Mouse (Mus musculus) adrenal gland (tissue): Measurements from ENCODE around the gene Sept9.

Experiments used
- intact Hi-C: fragments of 180-260 bp; cut with DNase I; formaldehyde crosslinking; loops from one replicate; pipeline ENCODE4 v1.15.1; 2025

The Sept9 gene

DNA sequence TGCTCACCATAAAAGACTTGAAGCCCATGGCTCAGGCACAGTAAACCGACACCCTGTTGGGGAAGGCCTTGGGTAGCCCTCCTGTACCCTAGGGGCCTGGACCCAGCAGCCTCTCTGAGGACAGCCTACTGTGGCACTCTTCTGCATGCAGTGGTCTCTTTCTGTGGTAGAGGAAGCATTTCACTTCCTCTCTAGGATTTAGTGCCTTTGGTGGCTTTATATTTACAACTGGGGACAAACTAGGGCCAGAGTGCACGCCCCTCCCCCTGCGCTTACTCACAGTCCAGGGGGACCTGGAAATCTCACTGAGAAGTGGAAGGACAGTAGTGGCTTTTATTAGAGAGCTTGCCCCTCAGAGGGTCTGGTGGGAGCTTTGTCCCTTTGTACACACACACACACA, 197.5 kb downstream of the Sept9 start:
- intact Hi-C loops, result no loop called here

DNA sequence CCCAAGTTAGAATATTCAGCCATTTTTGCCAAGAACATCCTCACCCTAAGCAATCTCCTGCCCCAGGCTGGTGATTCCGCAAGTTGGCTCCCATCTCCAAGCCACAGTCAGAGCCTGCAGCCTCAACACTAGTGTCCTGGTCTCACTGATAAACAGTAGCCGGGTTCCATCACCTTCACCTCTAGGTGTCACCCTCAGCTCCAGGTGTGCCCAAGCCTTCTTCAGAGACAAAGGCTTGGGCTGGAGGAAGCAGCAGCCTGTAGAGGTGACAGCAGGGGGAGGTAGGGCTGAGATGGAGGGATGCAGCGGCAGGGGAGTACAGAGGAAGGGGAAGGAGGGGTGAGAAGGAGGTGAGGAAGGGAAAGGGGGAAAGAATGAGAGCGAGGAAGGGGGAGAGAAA, 198.3 kb downstream of the Sept9 start:
- intact Hi-C loops, result no loop called here

DNA sequence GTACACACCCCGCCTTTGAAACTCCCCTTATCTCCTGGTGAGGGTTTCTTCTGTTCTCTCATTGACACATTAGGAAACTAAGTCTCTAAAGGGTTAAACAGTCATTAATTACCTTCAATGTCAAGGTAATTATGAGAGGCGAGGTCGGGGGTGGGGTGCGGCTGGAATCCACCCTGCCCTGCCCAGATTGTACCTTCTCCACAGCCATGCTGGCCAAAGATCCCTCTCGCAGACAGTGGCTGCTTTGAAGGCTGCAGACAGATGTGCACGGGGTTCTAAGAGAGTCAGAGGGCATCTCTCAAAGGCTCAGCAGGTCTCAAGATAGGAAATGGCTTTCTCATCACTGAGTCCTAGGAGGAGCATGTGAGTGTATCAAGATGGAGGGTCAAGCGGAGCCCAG, 198.7 kb downstream of the Sept9 start:
- intact Hi-C loops, result no loop called here

DNA sequence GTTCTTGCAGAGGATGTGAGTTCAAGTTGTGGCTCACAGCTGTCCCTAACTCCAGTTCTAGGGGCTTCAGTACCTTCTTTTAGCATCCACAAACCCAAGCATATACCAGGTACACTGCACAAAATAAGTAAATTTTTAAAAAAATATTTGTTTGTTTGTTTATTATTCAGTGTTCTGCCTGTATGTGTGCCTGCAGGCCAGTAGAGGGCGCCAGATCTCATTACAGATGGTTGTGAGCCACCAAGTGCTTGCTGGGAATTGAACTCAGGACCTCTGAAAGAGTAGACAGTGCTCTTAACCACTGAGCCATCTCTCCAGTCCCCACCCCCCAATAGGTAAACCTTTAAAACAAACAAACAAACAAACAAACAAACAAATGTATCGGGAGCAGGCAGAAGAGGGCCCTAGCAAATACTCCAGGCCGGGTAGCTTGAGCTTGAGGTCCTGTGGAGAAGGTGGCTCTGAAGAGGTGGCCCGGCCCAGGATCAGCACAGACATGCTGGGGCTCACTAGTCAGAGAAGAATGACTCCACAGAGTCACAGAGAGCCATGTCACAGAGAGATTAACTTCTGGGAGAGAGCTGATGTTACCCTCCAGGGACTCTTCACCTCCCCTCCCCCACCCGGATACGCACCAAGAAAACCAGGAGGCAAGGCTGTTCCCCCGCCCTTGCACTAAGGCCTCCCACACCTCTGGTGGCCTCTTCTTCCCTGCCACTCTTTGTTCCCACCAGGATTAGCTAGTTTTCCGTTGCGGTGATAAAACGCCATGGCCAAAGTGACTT, 202.3 kb downstream of the Sept9 start:
- intact Hi-C loops, result no loop called here

DNA sequence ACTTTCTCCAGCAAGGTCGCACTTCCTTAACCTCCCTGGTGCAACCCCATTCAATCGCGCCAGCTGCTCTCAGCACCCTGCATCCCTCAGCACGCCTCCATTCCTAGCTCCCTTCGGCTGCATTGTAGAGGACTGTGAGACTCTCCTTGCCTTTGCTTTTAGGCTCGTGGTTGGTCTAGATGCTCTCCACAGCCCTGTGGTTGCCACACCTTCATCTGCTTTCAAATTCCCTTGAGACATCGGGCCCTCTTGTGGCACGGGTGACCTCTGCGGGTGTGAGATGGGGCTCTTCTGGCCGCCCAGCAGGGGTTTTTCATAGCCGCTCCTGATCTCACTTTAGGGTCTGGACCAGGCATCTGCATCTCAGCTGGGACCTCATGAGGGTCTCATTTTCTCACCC, 203.1 kb downstream of the Sept9 start:
- intact Hi-C loops, result no loop called here

DNA sequence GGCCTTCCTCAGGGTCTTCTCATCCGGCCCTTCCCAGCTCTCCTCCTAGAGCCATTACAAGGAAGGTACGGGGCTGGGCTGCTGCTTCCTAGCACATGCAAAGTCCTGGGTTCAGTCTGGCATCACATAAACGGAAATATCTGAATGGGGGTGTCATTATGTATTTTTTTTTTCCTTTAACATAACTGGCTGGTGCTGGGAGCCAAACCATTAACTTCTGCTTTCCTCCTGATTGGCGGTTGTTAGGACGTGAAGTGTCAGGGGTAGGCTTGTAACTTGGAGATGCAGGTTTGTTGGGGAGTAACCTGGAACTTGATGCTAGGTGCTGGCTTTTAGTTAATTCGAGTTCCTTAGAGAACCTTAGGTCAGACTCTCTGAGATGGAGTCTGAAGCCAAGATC, 203.6 kb downstream of the Sept9 start:
- intact Hi-C loops, result no loop called here

DNA sequence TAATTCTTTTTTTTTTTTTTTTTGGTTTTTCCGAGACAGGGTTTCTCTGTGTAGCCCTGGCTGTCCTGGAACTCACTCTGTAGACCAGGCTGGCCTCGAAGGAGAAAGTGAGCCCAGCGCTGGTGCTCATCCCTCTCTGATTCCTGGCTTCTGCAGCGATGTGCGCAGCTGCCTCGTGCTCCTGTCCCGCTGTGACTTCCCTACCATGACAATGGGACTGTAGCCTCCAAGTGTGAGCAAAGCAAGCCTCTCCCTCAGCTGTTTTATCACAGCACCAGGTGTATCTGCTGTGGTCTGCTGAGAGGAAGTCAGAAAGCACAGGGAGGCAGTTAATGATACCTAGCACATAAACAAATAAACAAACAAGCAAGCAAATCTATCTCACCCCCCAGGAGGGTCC, 204.3 kb downstream of the Sept9 start:
- intact Hi-C loops, result no loop called here

DNA sequence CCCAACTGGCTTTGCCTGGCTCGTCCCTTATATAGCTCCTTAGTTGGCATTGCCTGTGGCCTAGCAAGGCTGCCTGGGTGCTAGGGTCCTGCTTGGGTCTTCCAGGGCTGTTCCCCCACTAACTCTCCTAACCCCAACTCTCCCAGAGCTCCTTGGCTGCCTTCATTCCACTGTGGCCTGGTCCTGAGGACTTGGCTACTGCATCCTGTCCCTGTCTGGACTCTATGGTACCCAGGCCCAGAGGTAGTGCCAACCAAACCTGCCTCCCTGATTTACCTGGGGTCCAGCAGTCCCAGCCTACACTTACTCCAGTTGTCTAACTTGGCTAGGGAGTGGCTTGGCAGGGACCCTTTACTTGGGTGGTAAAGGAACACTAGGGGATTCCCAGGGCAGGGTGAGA, 207.2 kb downstream of the Sept9 start:
- intact Hi-C loops, result no loop called here

DNA sequence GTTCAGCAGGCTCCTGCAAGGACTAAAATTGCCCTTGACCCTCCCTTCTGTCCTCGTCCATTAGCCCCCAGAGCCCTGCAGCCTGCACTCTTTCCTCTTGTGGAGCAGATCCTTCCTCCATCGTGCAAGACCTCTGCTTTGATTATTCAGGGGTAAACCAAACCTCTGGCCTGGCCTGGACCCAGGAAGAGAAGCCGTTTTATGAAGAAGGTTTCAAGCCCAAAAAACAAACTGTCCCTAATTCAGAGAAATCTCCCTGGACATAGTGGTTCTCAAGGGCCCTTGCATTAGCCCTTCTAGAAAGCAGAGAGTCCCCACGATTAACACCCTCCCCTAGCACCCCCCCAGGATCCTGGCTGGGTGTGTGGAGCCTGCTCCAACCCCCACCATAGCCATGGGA, 207.7 kb downstream of the Sept9 start:
- intact Hi-C loops, result no loop called here

DNA sequence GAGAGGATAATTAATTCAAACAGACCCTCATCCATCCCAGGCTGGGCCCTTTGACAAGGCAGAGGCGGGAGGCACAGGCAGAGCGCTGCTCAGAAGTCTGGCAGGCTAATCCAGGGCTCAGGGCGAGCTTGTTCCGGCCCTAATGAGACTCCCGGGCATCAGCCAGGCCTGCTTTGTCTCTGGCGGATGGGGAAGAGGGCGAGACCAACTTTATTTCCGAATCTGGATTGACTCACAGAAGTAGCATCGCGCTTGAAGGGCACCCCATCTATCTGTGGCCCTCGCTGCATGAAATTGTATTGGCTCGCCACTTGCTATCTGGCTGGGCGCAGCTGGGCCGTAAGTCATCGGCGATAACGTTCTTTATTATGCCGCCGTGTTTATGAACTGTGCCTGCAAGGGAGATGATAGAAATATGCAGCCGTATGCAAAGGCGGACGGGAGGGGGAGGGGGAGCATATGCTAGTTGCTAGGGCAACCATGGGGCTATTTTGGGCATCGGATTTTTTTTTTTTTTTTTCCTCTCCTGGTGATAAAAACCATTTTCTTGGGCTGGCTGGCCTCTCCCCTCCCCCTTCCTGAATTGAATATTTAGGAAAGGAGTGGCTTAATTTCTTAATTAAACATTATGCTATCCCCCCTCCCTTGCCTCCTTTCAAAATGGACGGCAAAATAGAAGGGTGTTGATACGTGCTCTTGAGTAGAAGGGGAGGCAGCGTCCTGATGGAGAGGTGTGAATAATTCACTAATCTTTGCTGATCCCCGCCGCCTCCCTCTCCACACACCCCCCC, 208.4 kb downstream of the Sept9 start:
- intact Hi-C loops, result no loop called here

DNA sequence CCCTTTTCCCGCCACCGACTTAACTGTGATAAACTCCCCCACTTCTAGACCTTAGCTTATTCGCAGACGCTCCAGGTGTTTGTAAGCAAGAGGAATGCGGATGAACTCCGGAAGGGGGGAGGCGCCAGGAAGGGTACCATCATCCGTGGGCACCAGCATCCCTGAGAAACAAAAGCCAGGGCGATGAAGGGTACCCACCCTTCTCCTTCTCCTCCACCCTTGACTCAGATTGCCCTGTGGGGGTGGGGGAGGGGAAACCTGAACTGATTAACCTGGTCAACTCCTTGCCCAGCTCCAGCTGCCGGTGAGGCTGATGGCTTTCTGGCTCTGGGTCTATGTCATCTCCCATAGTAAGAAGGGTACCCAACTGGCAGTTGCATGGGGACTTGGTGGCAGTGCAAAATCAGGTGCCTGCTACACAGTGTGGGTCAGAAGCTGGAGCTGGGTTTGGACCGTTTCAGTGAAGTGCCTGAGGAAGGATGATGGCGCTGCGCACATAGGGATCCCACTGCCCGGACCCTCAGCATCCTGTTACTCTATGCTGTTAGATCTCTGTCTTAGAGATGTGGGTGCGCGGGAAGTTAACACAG, 209.1 kb downstream of the Sept9 start:
- intact Hi-C loops, result no loop called here

DNA sequence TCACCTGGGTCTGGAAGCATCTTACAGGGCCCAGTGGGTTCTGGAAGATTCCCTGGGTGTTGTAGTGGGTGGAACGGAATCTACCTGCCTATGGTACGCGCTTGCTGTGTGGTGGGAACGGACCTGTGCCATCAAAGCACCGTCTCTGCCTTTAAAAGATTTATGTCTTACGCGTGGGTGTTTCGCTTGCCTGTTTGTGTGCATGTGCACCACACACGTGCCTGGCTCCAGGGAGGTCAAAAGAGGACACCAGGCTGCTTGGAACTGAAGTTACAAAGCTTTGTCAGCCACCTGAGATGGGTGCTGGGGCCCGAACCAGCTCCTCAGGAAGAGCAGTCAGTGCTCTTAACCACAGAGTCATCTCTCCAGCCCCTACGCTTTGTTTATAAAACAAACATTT, 209.9 kb downstream of the Sept9 start:
- intact Hi-C loops, result no loop called here

DNA sequence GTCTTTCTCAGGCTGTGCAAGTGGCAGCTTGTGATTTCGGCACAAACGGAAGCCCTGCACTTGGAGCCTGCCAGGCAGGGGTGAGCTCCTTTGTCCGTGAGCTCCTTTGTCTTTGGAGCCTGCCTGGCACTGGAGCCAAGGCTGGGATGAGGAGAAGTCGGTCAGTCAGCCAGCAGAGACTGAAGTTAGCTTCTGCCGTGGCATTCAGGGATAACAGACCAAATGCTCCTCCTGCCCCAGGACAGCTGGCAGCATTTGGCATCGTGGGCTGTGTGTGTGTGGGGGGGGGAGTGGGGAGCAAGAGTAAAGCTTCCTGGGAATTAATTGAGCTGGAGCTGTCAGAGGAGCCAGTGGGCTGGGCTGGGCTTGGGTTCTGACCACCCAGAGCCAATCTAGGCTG, 210.6 kb downstream of the Sept9 start:
- intact Hi-C loops, result no loop called here

DNA sequence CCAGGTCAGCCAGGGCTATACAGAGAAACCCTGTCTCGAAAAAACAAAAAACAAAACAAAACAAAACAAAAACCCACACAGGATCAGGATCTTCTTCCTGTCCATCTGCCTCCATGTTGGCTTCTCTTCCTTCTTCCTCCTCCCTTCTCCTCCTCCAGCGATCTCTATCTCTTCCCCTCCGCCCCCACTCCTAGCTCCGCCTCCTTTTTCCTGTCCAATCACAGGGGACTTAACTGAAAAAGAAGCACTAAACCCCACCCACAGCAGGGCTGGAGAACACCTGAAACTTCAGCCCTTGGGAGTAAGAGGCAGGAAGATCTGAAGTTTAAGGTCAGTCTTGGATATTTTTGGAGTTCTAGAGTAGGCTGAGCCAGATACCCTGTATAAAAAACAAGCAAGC, 212.2 kb downstream of the Sept9 start:
- intact Hi-C loops, result no loop called here
